Mouse (Mus musculus) left cerebral cortex, postnatal 10 days (tissue): Measurements from ENCODE around the gene Rnf38. TPM values are rescaled to one million over a fixed set of nuclear protein-coding genes. Genes with fewer than 3 reads are reported as not detected.

ENCODE experiments used
- DNase-seq, 2 experiments: peaks; one replicate each; pipeline ENCODE4 v3.0.0; 2021 to 2022; ENCODE audit warnings: low spot score in 2 of 2, mixed read lengths in 1 of 2; ENCODE audit errors: extremely low spot score in 1 of 2
- intact Hi-C: fragments of 180-260 bp; cut with DNase I; formaldehyde crosslinking; loops from one replicate; pipeline ENCODE4 v1.15.1; 2025
- total RNA-seq, 2 experiments: library from RNA; stranded (reverse); gene quantifications; 2 replicates each; pipeline ENCODE4 v1.2.3; 2021

Gene Rnf38
- total RNA-seq = 10 to 100 TPM; 64.9 to 80.8 TPM

- DNase-seq = no peak
- intact Hi-C loops = no loop called here
Observed at GRCm38 (mm10) chr4:44233713-44234003, at the start of gene Rnf38. Rnf38 (minus strand) TSS chr4:44233789.

GRCm38 (mm10) chr4:44281597-44282265 is 48.1 kb upstream of the Rnf38 start:
- no peak for DNase-seq
- intact Hi-C loops = no loop called here

- DNase-seq = no peak
- intact Hi-C loops = no loop called here
Observed at GRCm38 (mm10) chr4:44271134-44271533, 37.5 kb upstream of the Rnf38 start.

GRCm38 (mm10) chr4:44269376-44269817 is 35.8 kb upstream of the Rnf38 start:
- intact Hi-C loops = no loop called here

GRCm38 (mm10) chr4:44267437-44267836 is 33.8 kb upstream of the Rnf38 start:
- DNase-seq = no peak
- intact Hi-C loops = no loop called here

More at GRCm38 (mm10) chr4:44269376-44269817, 35.8 kb upstream of the Rnf38 start:
- no peak for DNase-seq

- DNase-seq = no peak
- intact Hi-C loops = no loop called here
Observed at GRCm38 (mm10) chr4:44265500-44265899, 31.9 kb upstream of the Rnf38 start.

GRCm38 (mm10) chr4:44260244-44260643 is 26.7 kb upstream of the Rnf38 start:
- DNase-seq = peak in 1 of 2 experiments; percentile 41
- intact Hi-C loops = no loop called here

GRCm38 (mm10) chr4:44259126-44259525 is 25.5 kb upstream of the Rnf38 start:
- intact Hi-C loops = no loop called here
- DNase-seq = no peak

- intact Hi-C loops = no loop called here
- DNase-seq = no peak
Observed at GRCm38 (mm10) chr4:44254579-44254978, 21.0 kb upstream of the Rnf38 start.

GRCm38 (mm10) chr4:44253191-44253590 is 19.6 kb upstream of the Rnf38 start:
- DNase-seq = no peak
- intact Hi-C loops = no loop called here

GRCm38 (mm10) chr4:44251966-44252916 is 18.7 kb upstream of the Rnf38 start:
- DNase-seq = no peak
- intact Hi-C loops = no loop called here

GRCm38 (mm10) chr4:44251521-44251920 is 17.9 kb upstream of the Rnf38 start:
- intact Hi-C loops = no loop called here
- DNase-seq = no peak

- intact Hi-C loops = loop anchor here (5.0 kb wide), 1 partner anchor 38 kb away; no protein-coding TSS in a partner anchor
Observed at GRCm38 (mm10) chr4:44249705-44250104, 16.1 kb upstream of the Rnf38 start.

GRCm38 (mm10) chr4:44247051-44247939 is 13.7 kb upstream of the Rnf38 start:
- intact Hi-C loops = loop anchor here (5.0 kb wide), 1 partner anchor 40 kb away; no protein-coding TSS in a partner anchor
- DNase-seq = peak in 1 of 2 experiments; percentile 79

More at GRCm38 (mm10) chr4:44249705-44250104, 16.1 kb upstream of the Rnf38 start:
- DNase-seq = no peak

- DNase-seq = no peak
- intact Hi-C loops = loop anchor here (5.0 kb wide), 1 partner anchor 41 kb away; no protein-coding TSS in a partner anchor
Observed at GRCm38 (mm10) chr4:44246285-44246684, 12.7 kb upstream of the Rnf38 start.

- intact Hi-C loops = no loop called here
- DNase-seq = no peak
Observed at GRCm38 (mm10) chr4:44241638-44242037, 8.0 kb upstream of the Rnf38 start.

- intact Hi-C loops = no loop called here
- DNase-seq = no peak
Observed at GRCm38 (mm10) chr4:44235946-44236345, 2.4 kb upstream of the Rnf38 start.

GRCm38 (mm10) chr4:44234004-44234866 is 646 bp upstream of the Rnf38 start:
- intact Hi-C loops = no loop called here
- peak; percentile 74 to 95 for DNase-seq
